Mouse (Mus musculus) right cerebral cortex, adult 18-20 months (tissue): ENCODE measurements around the gene Fgf14.
"Not testable (repeated sequence)": the region's sequence is repeated elsewhere in the genome, so short reads cannot be mapped to it uniquely, and the experiment has no call there.

Source experiments
- DNase-seq: peaks from one replicate; pipeline ENCODE4 v3.0.0; 2022; ENCODE audit warnings: mixed read lengths

Gene Fgf14

GRCm38 (mm10) chr14:124474066-124474667 lies 202.8 kb downstream of the Fgf14 start:
- peak; percentile 24 for DNase-seq

- DNase-seq, result peak; percentile 33
Measured at GRCm38 (mm10) chr14:124470909-124471308, 206.0 kb downstream of the Fgf14 start.

GRCm38 (mm10) chr14:124455120-124455519 lies 221.8 kb downstream of the Fgf14 start:
- DNase-seq, result no peak

- DNase-seq, result no peak
Measured at GRCm38 (mm10) chr14:124446096-124446840, 230.7 kb downstream of the Fgf14 start.

- peak; percentile 52 for DNase-seq
Measured at GRCm38 (mm10) chr14:124444831-124445230, 232.1 kb downstream of the Fgf14 start.

GRCm38 (mm10) chr14:124439298-124439697 lies 237.6 kb downstream of the Fgf14 start:
- DNase-seq, result not testable (repeated sequence)

- DNase-seq, result no peak
Measured at GRCm38 (mm10) chr14:124411890-124412289, 265.0 kb downstream of the Fgf14 start.

GRCm38 (mm10) chr14:124410945-124411344 lies 266.0 kb downstream of the Fgf14 start:
- DNase-seq, result peak; percentile 15

GRCm38 (mm10) chr14:124328391-124328790 lies 348.5 kb downstream of the Fgf14 start:
- no peak for DNase-seq

- DNase-seq, result no peak
Measured at GRCm38 (mm10) chr14:124319017-124319718, 357.8 kb downstream of the Fgf14 start.

- DNase-seq, result no peak
Measured at GRCm38 (mm10) chr14:124315513-124315912, 361.4 kb downstream of the Fgf14 start.

GRCm38 (mm10) chr14:124287027-124287426 lies 389.9 kb downstream of the Fgf14 start:
- no peak for DNase-seq

GRCm38 (mm10) chr14:124278384-124278944 lies 398.5 kb downstream of the Fgf14 start:
- DNase-seq, result no peak

GRCm38 (mm10) chr14:124266977-124267376 lies 409.9 kb downstream of the Fgf14 start:
- DNase-seq, result no peak

- DNase-seq, result no peak
Measured at GRCm38 (mm10) chr14:124264541-124265059, 412.3 kb downstream of the Fgf14 start.

GRCm38 (mm10) chr14:124263199-124263598 lies 413.7 kb downstream of the Fgf14 start:
- DNase-seq, result peak; percentile 18

GRCm38 (mm10) chr14:124247517-124247916 lies 429.4 kb downstream of the Fgf14 start:
- no peak for DNase-seq

GRCm38 (mm10) chr14:124223445-124223844 lies 453.5 kb downstream of the Fgf14 start:
- DNase-seq, result no peak

GRCm38 (mm10) chr14:124222447-124222846 lies 454.5 kb downstream of the Fgf14 start:
- DNase-seq, result peak; percentile 12

- DNase-seq, result peak; percentile 15
Measured at GRCm38 (mm10) chr14:124220979-124221378, 455.9 kb downstream of the Fgf14 start.

- DNase-seq, result peak; percentile 50
Measured at GRCm38 (mm10) chr14:124195806-124196205, 481.1 kb downstream of the Fgf14 start.

- no peak for DNase-seq
Measured at GRCm38 (mm10) chr14:124195331-124195730, 481.6 kb downstream of the Fgf14 start.

GRCm38 (mm10) chr14:124192815-124193142 lies 484.1 kb downstream of the Fgf14 start:
- DNase-seq, result no peak
